Mouse (Mus musculus) A20 (cell line): Measurements from ENCODE around the gene H2-Q2.
"Not testable (repeated sequence)": the region's sequence is repeated elsewhere in the genome, so short reads cannot be mapped to it uniquely, and the experiment has no call there.

Experiments used
- DNase-seq: peaks from one replicate; pipeline ENCODE4 v3.0.0-alpha.2; 2011; ENCODE audit warnings: low read depth, low spot score

The H2-Q2 gene

DNA sequence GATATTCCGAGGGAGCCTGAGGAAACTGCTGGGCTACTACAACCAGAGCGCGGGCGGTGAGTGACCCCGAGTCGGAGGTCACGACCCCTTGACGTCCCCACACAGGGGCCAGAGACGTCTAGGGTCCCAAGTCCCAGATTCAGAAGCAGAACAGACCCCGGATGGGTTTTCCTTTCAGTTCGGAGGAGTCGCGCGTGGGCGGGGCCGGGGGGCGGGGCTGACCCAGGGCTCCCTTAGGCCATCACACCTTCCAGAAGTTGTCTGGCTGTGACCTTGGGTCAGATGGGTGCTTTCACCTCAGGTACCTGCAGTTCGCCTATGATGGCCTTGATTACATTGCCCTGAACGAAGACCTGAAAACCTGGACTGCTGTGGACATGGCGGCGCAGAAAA lies 17.4 kb downstream of the H2-Q2 start:
- DNase-seq: no peak

DNA sequence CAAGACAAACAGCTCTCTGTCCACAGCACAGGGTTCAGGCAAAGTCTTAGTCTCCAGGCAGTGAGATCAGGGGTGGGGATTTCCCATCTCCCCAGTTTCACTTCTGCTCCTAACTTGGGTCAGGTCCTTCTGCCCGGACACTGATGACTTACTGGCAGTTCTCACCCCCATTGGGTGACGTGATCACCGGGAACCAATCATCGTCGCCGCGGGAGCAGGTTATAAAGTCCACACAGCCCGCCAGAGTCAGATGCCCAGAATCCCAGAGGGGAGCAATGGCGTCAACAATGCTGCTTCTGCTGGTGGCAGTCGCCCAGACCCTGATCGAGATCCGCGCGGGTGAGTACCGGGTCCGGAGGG lies 37.3 kb downstream of the H2-Q2 start, which contains the start of gene H2-Q4:
H2-Q4 (plus strand) TSS at position 249 of the 360 bp plus-strand sequence.
- peak; percentile 97 for DNase-seq

DNA sequence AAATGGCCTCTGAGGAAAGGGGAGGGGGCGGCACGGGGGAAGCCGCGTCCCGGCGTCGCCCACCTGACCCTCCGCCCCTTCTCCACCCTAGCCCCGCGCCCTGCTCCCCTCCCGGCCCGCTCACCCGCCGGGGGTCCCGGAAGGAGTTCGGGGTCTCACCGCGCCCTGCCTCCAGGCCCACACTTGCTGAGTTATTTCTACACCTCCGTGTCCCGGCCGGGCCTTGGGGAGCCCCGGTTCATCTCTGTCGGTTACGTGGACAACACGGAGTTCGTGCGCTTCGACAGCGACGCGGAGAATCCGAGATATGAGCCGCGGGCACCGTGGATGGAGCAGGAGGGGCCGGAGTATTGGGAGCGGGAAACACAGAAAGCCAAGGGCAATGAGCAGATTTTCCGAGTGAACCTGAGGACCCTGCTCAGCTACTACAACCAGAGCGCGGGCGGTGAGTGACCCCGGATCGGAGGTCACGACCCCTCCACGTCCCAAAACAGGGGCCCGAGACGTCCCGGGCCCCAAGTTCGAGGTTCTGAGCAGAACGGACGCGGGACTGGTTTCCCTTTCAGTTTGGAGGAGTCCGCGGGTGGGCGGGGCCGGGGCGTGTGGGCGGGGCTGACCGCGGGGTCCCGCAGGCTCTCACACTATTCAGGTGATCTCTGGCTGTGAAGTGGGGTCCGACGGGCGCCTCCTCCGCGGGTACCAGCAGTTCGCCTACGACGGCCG lies 37.8 kb downstream of the H2-Q2 start:
- DNase-seq: peak; percentile 85

DNA sequence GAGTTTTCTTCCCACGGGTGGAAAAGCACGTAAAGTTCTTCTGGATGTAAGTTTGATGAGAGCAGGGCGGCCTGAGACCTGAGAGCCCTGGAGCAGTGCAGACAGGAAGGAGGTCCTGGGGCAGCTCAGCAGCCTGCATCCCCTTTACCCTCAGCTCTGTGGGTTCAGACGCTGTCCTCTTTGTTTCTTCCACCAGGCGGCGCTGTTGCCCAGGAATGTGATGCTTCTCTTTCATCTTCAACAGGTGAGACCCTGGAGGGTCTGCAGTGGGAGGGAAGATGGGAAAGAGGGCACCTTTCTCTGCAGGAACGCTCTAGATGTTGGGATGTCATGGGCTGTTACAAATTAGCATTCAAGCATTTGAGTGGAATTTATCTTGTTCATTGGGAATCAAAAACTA lies 47.8 kb downstream of the H2-Q2 start:
- peak; percentile 37 for DNase-seq

DNA sequence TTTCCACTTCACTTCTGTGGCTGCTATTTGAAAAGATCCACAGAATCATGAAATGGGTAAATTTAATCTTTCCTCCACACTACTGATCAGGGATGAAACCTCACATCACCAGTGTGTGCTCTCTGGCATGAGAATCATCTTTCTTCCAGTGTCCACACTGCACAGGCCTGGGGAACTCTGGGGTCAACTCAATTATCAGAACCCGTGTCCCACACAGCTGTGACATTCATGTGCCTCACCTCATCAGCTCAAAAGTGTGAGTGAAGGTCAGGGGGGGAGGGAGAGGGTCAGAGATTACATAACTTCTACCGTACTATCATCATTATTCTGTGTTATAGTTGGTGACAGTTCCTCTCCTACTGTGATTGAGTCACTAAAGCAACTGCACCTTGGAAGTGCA lies 50.6 kb downstream of the H2-Q2 start:
- not testable (repeated sequence) for DNase-seq

DNA sequence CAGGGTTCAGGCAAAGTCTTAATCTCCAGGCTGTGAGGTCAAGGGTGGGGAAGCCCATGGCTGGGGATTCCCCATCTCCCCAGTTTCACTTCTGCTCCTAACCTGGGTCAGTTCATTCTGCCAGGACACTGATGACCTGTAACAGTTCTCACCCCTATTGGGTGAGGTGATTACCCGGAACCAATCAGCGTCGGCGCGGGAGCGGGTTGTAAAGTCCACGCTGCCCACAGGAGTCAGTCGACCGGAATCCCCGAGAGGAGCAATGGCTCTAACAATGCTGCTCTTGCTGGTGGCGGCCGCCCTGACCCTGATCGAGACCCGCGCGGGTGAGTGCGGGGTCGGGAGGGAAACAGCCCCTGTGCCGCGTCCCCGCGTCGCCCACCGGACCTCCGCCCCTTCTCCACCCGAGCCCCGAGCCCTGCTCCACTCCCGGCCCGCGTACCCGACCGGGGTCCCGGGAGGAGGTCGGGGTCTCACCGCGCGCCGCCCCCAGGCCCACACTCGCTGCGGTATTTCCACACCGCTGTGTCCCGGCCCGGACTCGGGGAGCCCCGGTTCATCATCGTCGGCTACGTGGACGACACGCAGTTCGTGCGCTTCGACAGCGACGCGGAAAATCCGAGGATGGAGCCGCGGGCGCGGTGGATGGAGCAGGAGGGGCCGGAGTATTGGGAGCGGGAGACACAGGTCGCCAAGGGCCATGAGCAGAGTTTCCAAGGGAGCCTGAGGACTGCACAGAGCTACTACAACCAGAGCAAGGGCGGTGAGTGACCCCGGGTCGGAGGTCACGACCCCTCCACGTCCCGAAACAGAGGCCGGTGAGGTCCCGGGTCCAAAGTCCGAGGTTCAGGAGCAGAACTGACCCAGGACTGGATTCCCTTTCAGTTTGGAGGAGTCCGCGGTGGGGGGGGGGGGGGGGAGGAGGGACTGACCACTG lies 52.1 kb downstream of the H2-Q2 start:
- DNase-seq: not testable (repeated sequence)
